Mouse (Mus musculus) heart, postnatal 0 days (tissue): ENCODE results near the gene Npcd. TPM values are rescaled to one million over a fixed set of nuclear protein-coding genes. Genes with fewer than 3 reads are reported as not detected.
A peak's percentile ranks its signal among the peaks of the same experiment; 100 is the strongest.

Source experiments
- ATAC-seq: fragments of 200-750 bp; cut with Nextera tagmentation; 2 replicates; pipeline ENCODE4 v1.8.0; 2017; ENCODE audit warnings: low read depth, moderate number of reproducible peaks, moderate library complexity; ENCODE audit not compliant: insufficient read depth
- DNase-seq: peaks from one replicate; pipeline ENCODE4 v3.0.0-alpha.2; 2016; ENCODE audit warnings: low spot score
- H3K27ac ChIP-seq: fragments of 300-500 bp; sonication (generic); 2 replicates; pipeline ENCODE4 v1.5.1; 2014; ENCODE audit warnings: low read depth, mild to moderate bottlenecking
- H3K27me3 ChIP-seq: fragments of 300-500 bp; sonication (generic); 2 replicates; pipeline ENCODE4 v1.6.1; 2014; ENCODE audit warnings: low read length, mixed read lengths; ENCODE audit not compliant: control insufficient read depth, insufficient read depth
- H3K36me3 ChIP-seq: fragments of 300-500 bp; sonication (generic); replicated peaks from 2 replicates; pipeline ENCODE4 v1.6.1; 2014; ENCODE audit warnings: low read length, mixed read lengths; ENCODE audit not compliant: control insufficient read depth, insufficient read depth
- H3K4me1 ChIP-seq: fragments of 300-500 bp; sonication (generic); 2 replicates; pipeline ENCODE4 v1.6.1; 2014; ENCODE audit warnings: antibody characterized with exemption; ENCODE audit not compliant: control insufficient read depth, insufficient read depth
- H3K4me2 ChIP-seq: fragments of 300-500 bp; sonication (generic); 2 replicates; pipeline ENCODE4 v1.6.1; 2014; ENCODE audit warnings: low read depth, mild to moderate bottlenecking, low read length, moderate library complexity
- H3K4me3 ChIP-seq: fragments of 300-500 bp; sonication (generic); 2 replicates; pipeline ENCODE4 v1.5.1; 2014; ENCODE audit warnings: low read depth, low read length
- H3K9ac ChIP-seq: fragments of 300-500 bp; sonication (generic); replicated peaks from 2 replicates; pipeline ENCODE4 v1.6.1; 2014; ENCODE audit warnings: low read depth, low read length, mixed read lengths
- H3K9me3 ChIP-seq: fragments of 300-500 bp; sonication (generic); replicated peaks from 2 replicates; pipeline ENCODE4 v1.6.1; 2016; ENCODE audit warnings: low read length; ENCODE audit not compliant: control insufficient read depth
- CTCF ChIP-seq: IDR thresholded peaks from 2 replicates; pipeline ENCODE4 v1.5.1; 2016; ENCODE audit warnings: antibody characterized with exemption, control low read depth, low read depth
- EP300 ChIP-seq: IDR thresholded peaks from 2 replicates; pipeline ENCODE4 v1.6.1; 2016; ENCODE audit warnings: antibody characterized with exemption, low read depth
- whole genome bisulfite sequencing: fragments of 180-500 bp; shearing (Covaris S2); extraction: QIAGEN DNeasy Blood & Tissue Kit; methylation state at CpG from one replicate; pipeline ENCODE4 v1.1.7; 2014; 5-methylcytosine and 5-hydroxymethylcytosine counted together
- polyA plus RNA-seq: library from polyadenylated mRNA; unstranded; fragments of >200 nt; fragmentation: Nextera tagmentation; extraction: Ambion mirVana; gene quantifications from 2 replicates; pipeline ENCODE4 v1.2.1, GENCODE M21; 2015
- total RNA-seq: library from RNA; depleted of rRNA; stranded (reverse); fragments of >200 nt; gene quantifications from 2 replicates; pipeline ENCODE4 v1.2.3, GENCODE M21; 2014; ENCODE audit warnings: low replicate concordance; rRNA removed

The Npcd gene
- total and polyA plus RNA-seq, 2 experiments from 2014 or later, result 8.7 TPM; not detected in 1

DNA sequence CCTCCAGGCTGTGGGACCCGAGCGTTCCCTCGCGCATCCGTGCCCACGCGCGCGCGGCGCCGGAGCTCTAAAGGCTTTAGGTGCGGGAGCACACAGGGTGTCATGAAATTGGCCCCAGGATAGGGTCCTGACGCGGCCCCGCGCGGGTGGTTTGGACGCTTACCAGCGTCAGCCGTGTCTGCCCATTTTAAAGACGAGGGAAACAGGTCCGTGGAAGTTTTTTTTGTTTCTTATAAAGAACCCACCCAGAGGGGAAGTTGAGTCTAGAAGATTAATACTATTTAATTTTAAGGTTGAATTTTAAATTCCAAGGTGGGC lies 91.4 kb downstream of the Npcd start:
- Histone ChIP-seq H3K27ac (peak overlapping the region; percentile 98), H3K4me3 (peak overlapping the region; percentile 98), H3K4me2 (peak overlapping the region; percentile 94), H3K9ac (peak overlapping the region; percentile 98), H3K27me3 (no peaks in the 10 kb centered on the region), H3K4me1 (peaks cover 33% of the 10 kb centered on the region), H3K9me3 (no peaks in the 10 kb centered on the region), H3K36me3 (peaks cover 21% of the 10 kb centered on the region)
- DNase-seq (no peak), ATAC-seq (no peak)
- under 1% methylated on average over 23 of the region's 23 CpGs for WGBS
- TF ChIP-seq CTCF (no peak), EP300 (no peak)

- peak within 1 kb of the TSS; percentile 94 for H3K4me2 ChIP-seq
- ATAC-seq, result peak; percentile 93
- H3K9ac ChIP-seq, result peak within 1 kb of the TSS; percentile 98
- under 1% methylated on average over 91 of the region's 93 CpGs for WGBS
- peak within 1 kb of the TSS; percentile 98 for H3K27ac ChIP-seq
- no peaks in the 10 kb centered on the region for H3K27me3 ChIP-seq
- TF ChIP-seq CTCF, result peak; percentile 11; the same call in 1 of the 2 replicates
- peak; percentile 85 for TF ChIP-seq EP300
- peaks cover 33% of the 10 kb centered on the region for H3K4me1 ChIP-seq
- peak within 1 kb of the TSS; percentile 98 for H3K4me3 ChIP-seq
- DNase-seq, result peak; percentile 87
- peaks cover 26% of the 10 kb centered on the region for H3K36me3 ChIP-seq
- H3K9me3 ChIP-seq, result no peaks in the 10 kb centered on the region
Observed at GRCm38 (mm10) chr15:79741921-79742705, 91.9 kb downstream of the Npcd start, which contains the start of gene Sun2. Gene Sun2 (minus strand): TSS chr15:79742536.

DNA sequence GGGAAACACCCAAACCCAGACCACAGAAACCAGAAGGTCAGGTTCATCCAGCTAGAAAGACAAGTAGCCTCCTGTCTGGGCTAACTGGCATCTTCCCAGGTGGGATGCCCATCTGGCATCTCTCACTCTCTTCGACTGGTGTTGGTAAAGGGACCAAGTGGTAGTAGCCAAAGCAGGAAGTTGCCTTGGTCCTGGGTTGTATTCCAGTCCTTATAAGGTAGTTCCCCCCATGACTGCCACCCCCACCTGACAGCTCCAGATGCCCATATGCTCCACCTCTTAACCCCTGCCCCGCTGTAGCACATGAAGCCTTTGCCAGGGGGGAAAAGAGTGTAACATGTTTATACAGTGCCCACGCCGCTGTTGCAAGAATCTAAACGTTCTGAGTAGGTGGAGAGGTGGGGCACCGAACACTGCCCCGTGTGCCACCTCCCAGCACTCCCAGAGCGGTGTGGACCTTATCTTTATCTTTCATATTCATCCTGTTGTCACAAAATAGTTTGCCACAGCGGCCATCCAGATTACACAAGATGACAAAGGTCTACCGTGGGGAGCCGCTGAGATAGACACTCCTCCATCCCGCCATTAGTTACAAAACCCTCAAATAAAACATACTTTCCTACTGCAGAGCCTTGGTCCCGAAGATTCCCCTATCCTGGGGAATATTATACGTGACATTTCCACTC lies 92.7 kb downstream of the Npcd start:
- peak overlapping the region; percentile 98 for H3K4me3 ChIP-seq
- H3K9me3 ChIP-seq, result no peaks in the 10 kb centered on the region
- WGBS, result 4% methylated on average over 14 of the region's 14 CpGs
- peak overlapping the region; percentile 94 for H3K4me2 ChIP-seq
- ATAC-seq (peak; percentile 51), DNase-seq (peak; percentile 82)
- H3K27ac ChIP-seq, result peak overlapping the region; percentile 98
- H3K4me1 ChIP-seq, result peaks cover 33% of the 10 kb centered on the region
- H3K9ac ChIP-seq, result peak overlapping the region; percentile 98
- no peaks in the 10 kb centered on the region for H3K27me3 ChIP-seq
- no peak for TF ChIP-seq CTCF
- no peak for TF ChIP-seq EP300
- peaks cover 34% of the 10 kb centered on the region for H3K36me3 ChIP-seq

DNA sequence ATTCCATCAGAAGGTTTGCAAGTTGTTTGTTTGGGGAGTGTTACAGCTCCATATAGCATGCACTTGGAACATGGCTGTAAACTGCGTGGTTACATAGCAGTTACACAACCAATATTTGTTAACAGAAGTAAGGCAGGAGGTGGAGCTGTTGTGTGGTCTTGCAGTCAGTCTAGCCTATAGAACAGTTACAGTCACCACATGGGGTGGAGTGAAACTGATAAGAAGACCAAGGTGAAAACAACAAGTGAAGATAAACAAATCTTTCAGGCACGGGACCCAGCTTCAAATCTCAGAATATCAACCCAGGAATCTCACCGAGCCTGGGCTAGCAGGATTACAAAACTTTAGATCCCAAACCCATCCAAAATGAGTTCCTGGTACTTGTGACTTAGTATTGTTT lies 93.3 kb downstream of the Npcd start:
- peak overlapping the region; percentile 98 for H3K4me3 ChIP-seq
- TF ChIP-seq EP300 (no peak), CTCF (no peak)
- peak overlapping the region; percentile 98; the same call in 1 of the 2 replicates for H3K9ac ChIP-seq
- H3K9me3 ChIP-seq, result no peaks in the 10 kb centered on the region
- WGBS, result 48% methylated on average over 3 of the region's 3 CpGs
- H3K4me1 ChIP-seq, result peaks cover 33% of the 10 kb centered on the region
- ATAC-seq, result no peak
- peak overlapping the region; percentile 98 for H3K27ac ChIP-seq
- DNase-seq, result no peak
- H3K27me3 ChIP-seq, result no peaks in the 10 kb centered on the region
- H3K36me3 ChIP-seq, result peaks cover 34% of the 10 kb centered on the region
- H3K4me2 ChIP-seq, result peak overlapping the region; percentile 94

Other genes starting within 250 kb of the Npcd start
- gene Dmc1, start 229.1 kb downstream of the Npcd start, total RNA-seq, result 1.0 and 2.6 TPM in 2 replicates
- 0.74 and 0.84 TPM in 2 replicates for gene Dmc1, start 229.1 kb downstream of the Npcd start, polyA plus RNA-seq
- gene Fam227a, start 175.3 kb downstream of the Npcd start, total RNA-seq, result 1.7 and 1.9 TPM in 2 replicates
- 0.31 and 0.48 TPM in 2 replicates for gene Fam227a, start 175.3 kb downstream of the Npcd start, polyA plus RNA-seq
- gene Cby1, start 175.0 kb downstream of the Npcd start, total RNA-seq, result 31.9 and 35.1 TPM in 2 replicates
- gene Cby1, start 175.0 kb downstream of the Npcd start, polyA plus RNA-seq, result 53.8 and 55.9 TPM in 2 replicates
- 208 and 280 TPM in 2 replicates for gene Tomm22, start 163.4 kb downstream of the Npcd start, total RNA-seq
- 273 and 276 TPM in 2 replicates for gene Tomm22, start 163.4 kb downstream of the Npcd start, polyA plus RNA-seq
- 38.4 and 60.6 TPM in 2 replicates for gene Josd1, start 146.3 kb downstream of the Npcd start, total RNA-seq
- gene Josd1, start 146.3 kb downstream of the Npcd start, polyA plus RNA-seq, result 17.3 and 17.8 TPM in 2 replicates
- gene Gtpbp1, start 143.4 kb downstream of the Npcd start, total RNA-seq, result 34.3 and 39.9 TPM in 2 replicates
- gene Gtpbp1, start 143.4 kb downstream of the Npcd start, polyA plus RNA-seq, result 18.0 and 20.6 TPM in 2 replicates
- 71.6 and 120 TPM in 2 replicates for gene Sun2, start 91.7 kb downstream of the Npcd start, total RNA-seq
- gene Sun2, start 91.7 kb downstream of the Npcd start, polyA plus RNA-seq, result 3.6 and 4.0 TPM in 2 replicates
- 25.9 and 35.5 TPM in 2 replicates for gene Dnal4, start 56.4 kb downstream of the Npcd start, total RNA-seq
- 35.5 and 38.9 TPM in 2 replicates for gene Dnal4, start 56.4 kb downstream of the Npcd start, polyA plus RNA-seq
- 10.8 and 13.7 TPM in 2 replicates for gene Nptxr, start 29.5 kb downstream of the Npcd start, total RNA-seq
- gene Nptxr, start 29.5 kb downstream of the Npcd start, polyA plus RNA-seq, result 0.84 and 1.00 TPM in 2 replicates
- 47.3 and 51.8 TPM in 2 replicates for gene Cbx6, start 451 bp upstream of the Npcd start, total RNA-seq
- gene Cbx6, start 451 bp upstream of the Npcd start, polyA plus RNA-seq, result 24.9 and 25.6 TPM in 2 replicates
- 2.3 and 5.1 TPM in 2 replicates for gene Apobec3, start 57.4 kb upstream of the Npcd start, total RNA-seq
- 6.3 and 6.6 TPM in 2 replicates for gene Apobec3, start 57.4 kb upstream of the Npcd start, polyA plus RNA-seq
- 0.50 and 2.1 TPM in 2 replicates for gene Cbx7, start 136.9 kb upstream of the Npcd start, total RNA-seq
- 0.82 and 1.0 TPM in 2 replicates for gene Cbx7, start 136.9 kb upstream of the Npcd start, polyA plus RNA-seq
- 32.2 and 33.7 TPM in 2 replicates for gene Pdgfb, start 180.7 kb upstream of the Npcd start, total RNA-seq
- 3.3 and 3.5 TPM in 2 replicates for gene Pdgfb, start 180.7 kb upstream of the Npcd start, polyA plus RNA-seq